Mouse (Mus musculus): Measurements from ENCODE around the gene Smtnl2. TPM values are rescaled to one million over a fixed set of nuclear protein-coding genes. Genes with fewer than 3 reads are reported as not detected.
"Not testable (repeated sequence)": the region's sequence is repeated elsewhere in the genome, so short reads cannot be mapped to it uniquely, and the experiment has no call there.

The Smtnl2 gene
- total RNA-seq, 2 experiments from 2014 or later: 1.2 TPM; not detected in 1

- ATAC-seq (replicated peaks; ENCODE audit: poor library complexity, severe bottlenecking): peak; percentile 80
Observed at GRCm38 (mm10) chr11:72363523-72364240, 47.8 kb downstream of the Smtnl2 start.

DNA sequence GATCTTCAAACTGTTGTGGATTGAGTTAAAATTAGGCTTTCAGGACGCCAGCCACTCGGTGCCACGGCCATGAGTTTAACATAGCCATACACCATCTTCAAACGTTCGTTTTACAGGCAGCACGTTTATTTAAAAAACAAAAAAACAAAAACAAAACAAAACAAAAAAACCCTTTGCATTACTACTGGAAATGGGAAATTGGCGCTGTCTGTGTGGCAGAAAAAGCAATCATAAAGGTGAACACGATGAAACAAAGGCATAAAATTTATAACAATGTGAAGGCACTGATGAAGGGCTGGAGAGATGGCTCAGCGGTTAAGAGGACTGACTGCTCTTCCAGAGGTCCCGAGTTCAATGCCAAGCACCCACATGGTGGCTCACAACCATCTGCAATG, 49.2 kb downstream of the Smtnl2 start, which contains the start of gene Tekt1:
TSS of gene Tekt1 (minus strand) at position 96 of the 395 bp plus-strand sequence.
- ATAC-seq (replicated peaks; ENCODE audit: poor library complexity, severe bottlenecking): no peak

- peak; percentile 57 for ATAC-seq (replicated peaks; ENCODE audit: poor library complexity, severe bottlenecking)
Observed at GRCm38 (mm10) chr11:72361385-72362346, 49.8 kb downstream of the Smtnl2 start.

GRCm38 (mm10) chr11:72354971-72355728, 56.4 kb downstream of the Smtnl2 start:
- peak; percentile 91 for ATAC-seq (replicated peaks; ENCODE audit: poor library complexity, severe bottlenecking)

- no peak for ATAC-seq (replicated peaks; ENCODE audit: poor library complexity, severe bottlenecking)
Observed at GRCm38 (mm10) chr11:72353186-72353585, 58.3 kb downstream of the Smtnl2 start.

DNA sequence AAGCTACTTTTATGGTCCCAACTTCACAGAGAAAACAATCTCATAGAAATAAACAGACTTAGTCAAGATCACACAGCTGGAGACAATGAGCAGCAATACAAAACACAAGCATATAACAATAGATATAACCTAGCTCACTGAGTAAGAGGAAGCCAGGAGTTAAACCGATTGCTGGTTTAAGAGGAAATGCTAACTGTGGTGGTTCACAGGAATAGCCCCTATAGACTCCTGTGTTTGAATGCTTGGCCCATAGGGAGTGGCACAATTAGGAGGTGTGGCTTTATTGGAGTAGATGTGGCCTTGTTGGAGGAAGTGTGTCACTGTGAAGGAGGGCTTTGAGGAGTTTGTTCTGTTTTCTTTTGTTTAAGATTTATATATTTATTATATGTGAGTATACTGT, 59.2 kb downstream of the Smtnl2 start:
- ATAC-seq (replicated peaks; ENCODE audit: poor library complexity, severe bottlenecking): 0 out of 2 replicates have a peak, but pooled peaks have one; percentile 32

DNA sequence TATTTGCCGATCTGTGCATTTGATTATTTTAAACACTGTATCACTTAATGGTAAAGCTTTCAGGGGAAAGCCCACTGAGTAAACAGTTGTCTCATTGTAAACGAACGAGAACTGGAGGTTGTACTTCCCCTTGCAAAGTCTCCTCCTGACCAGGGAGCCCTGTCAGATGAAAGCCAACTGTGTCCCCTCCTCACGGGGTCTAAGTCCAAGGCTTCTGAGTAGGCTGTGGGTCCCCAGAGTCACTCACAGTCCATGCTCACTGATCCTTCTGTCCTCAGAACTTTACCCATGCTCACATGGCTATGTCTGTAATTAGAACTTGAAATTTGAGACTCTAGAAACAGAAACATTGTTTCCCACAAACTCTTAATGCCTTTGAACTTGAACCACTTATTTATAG, 61.9 kb downstream of the Smtnl2 start:
- no peak for ATAC-seq (replicated peaks; ENCODE audit: poor library complexity, severe bottlenecking)

GRCm38 (mm10) chr11:72349016-72349415, 62.5 kb downstream of the Smtnl2 start:
- no peak for ATAC-seq (replicated peaks; ENCODE audit: poor library complexity, severe bottlenecking)

DNA sequence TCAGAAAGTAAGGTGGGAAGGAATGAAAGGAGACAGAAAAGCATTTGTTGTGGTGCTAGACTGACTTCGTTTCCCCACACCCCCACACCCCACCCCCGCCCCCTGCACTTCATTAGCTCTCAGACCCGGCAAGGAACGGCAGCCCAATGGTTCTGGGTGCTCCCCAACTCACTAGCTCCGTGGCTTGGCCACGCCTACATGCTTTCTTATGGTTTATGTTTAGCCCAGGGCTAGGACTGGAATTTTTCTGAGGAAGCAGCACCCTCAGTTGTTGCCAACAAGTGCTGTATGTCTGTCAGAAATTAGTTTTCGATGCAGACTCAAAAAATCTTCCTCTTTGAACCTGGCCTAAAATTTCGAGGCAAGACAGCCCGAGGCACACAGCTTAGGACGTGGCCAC, 63.0 kb downstream of the Smtnl2 start:
- no peak for ATAC-seq (replicated peaks; ENCODE audit: poor library complexity, severe bottlenecking)

GRCm38 (mm10) chr11:72344486-72344885, 67.0 kb downstream of the Smtnl2 start:
- ATAC-seq (replicated peaks; ENCODE audit: poor library complexity, severe bottlenecking): no peak

DNA sequence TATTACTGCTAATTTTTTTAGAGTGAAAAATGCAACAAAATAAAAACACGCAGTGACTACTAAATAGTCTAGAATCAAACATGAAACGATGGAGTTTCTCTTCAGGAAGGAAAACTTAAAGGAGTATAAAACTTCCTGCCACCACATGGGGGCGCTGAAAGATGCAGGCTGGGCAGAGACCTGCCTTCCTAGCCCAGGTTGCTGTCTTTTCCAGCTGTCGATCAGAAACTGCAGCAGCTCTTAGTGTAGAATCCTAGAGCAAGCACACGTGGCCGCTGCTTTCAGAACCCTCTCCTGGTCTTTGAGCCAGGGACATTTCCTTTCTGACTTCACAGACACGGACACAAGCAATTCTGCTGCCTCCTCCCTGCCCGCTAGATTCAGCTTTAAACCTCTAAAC, 67.6 kb downstream of the Smtnl2 start:
- ATAC-seq (replicated peaks; ENCODE audit: poor library complexity, severe bottlenecking): peak; percentile 36

DNA sequence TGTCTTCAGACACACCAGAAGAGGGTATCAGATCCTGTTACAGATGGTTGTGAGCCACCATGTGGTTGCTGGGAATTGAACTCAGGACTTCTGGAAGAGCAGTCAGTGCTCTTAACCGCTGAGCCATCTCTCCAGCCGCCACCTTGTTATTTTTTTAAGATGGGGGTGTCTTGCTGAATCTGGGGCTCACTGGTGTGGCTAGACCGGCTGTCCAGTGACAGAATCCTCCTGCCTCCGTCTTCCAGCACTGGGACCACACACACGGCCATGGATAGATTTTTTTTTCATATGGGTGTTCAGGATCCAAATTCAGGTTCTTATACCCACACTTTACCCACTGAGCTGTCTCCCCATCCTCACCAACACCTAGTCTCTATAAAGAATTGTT, 68.3 kb downstream of the Smtnl2 start:
- ATAC-seq (replicated peaks; ENCODE audit: poor library complexity, severe bottlenecking): not testable (repeated sequence)

- peak; percentile 91 for ATAC-seq (replicated peaks; ENCODE audit: poor library complexity, severe bottlenecking)
Observed at GRCm38 (mm10) chr11:72342549-72343237, 68.8 kb downstream of the Smtnl2 start.

DNA sequence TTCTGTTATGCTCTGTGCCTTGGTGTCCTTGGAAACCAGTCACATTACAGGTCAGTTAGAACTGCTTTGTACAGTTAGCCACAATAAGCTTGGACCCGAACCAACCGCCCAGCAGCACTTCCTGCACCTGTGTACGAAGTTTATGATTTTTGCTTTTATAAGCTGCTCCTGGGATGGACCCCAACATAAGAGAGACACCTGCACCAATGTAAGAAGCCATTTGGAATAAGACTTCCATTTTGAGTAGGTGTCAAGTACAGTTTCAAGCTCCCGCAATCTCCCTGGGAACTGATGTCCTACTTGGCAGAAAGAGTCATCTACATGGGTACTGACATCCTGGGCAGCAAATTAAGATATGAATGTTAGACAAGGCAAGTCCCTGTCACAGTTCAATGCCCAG, 71.8 kb downstream of the Smtnl2 start:
- ATAC-seq (replicated peaks; ENCODE audit: poor library complexity, severe bottlenecking): no peak

Other genes with a start within 250 kb of the Smtnl2 start
- 0.21 TPM in 1 of 2 replicates, not detected in the other for gene Gm43951, start 204.9 kb downstream of the Smtnl2 start, total RNA-seq (2014; fragmentation: Nextera tagmentation)
- 1.0 and 1.1 TPM in 2 replicates for gene Gm43951, start 204.9 kb downstream of the Smtnl2 start, total RNA-seq (2017)
- gene 4933427D14Rik, start 204.3 kb downstream of the Smtnl2 start, total RNA-seq (2014; fragmentation: Nextera tagmentation): 10.4 and 12.1 TPM in 2 replicates
- 7.2 and 34.4 TPM in 2 replicates for gene 4933427D14Rik, start 204.3 kb downstream of the Smtnl2 start, total RNA-seq (2017)
- 115 and 151 TPM in 2 replicates for gene Txndc17, start 204.2 kb downstream of the Smtnl2 start, total RNA-seq (2014; fragmentation: Nextera tagmentation)
- gene Txndc17, start 204.2 kb downstream of the Smtnl2 start, total RNA-seq (2017): 36.3 and 66.3 TPM in 2 replicates
- 12.2 and 12.4 TPM in 2 replicates for gene Med31, start 196.1 kb downstream of the Smtnl2 start, total RNA-seq (2014; fragmentation: Nextera tagmentation)
- gene Med31, start 196.1 kb downstream of the Smtnl2 start, total RNA-seq (2017): 12.7 and 20.9 TPM in 2 replicates
- gene Slc13a5, start 144.5 kb downstream of the Smtnl2 start, total RNA-seq (2014; fragmentation: Nextera tagmentation): not detected in 2 replicates
- gene Slc13a5, start 144.5 kb downstream of the Smtnl2 start, total RNA-seq (2017): not detected in 2 replicates
- gene Xaf1, start 110.1 kb downstream of the Smtnl2 start, total RNA-seq (2014; fragmentation: Nextera tagmentation): 3.6 and 8.9 TPM in 2 replicates
- gene Xaf1, start 110.1 kb downstream of the Smtnl2 start, total RNA-seq (2017): 2.0 and 11.7 TPM in 2 replicates
- gene Fbxo39, start 97.3 kb downstream of the Smtnl2 start, total RNA-seq (2014; fragmentation: Nextera tagmentation): not detected in 2 replicates
- not detected in 2 replicates for gene Fbxo39, start 97.3 kb downstream of the Smtnl2 start, total RNA-seq (2017)
- not detected in 2 replicates for gene Tekt1, start 49.3 kb downstream of the Smtnl2 start, total RNA-seq (2014; fragmentation: Nextera tagmentation)
- 0.15 TPM in 1 of 2 replicates, not detected in the other for gene Tekt1, start 49.3 kb downstream of the Smtnl2 start, total RNA-seq (2017)
- gene Ggt6, start 23.8 kb upstream of the Smtnl2 start, total RNA-seq (2014; fragmentation: Nextera tagmentation): not detected in 2 replicates
- gene Ggt6, start 23.8 kb upstream of the Smtnl2 start, total RNA-seq (2017): not detected in 2 replicates
- 172 and 173 TPM in 2 replicates for gene Mybbp1a, start 29.6 kb upstream of the Smtnl2 start, total RNA-seq (2014; fragmentation: Nextera tagmentation)
- 132 and 239 TPM in 2 replicates for gene Mybbp1a, start 29.6 kb upstream of the Smtnl2 start, total RNA-seq (2017)
- gene Spns2, start 78.2 kb upstream of the Smtnl2 start, total RNA-seq (2014; fragmentation: Nextera tagmentation): 27.1 and 41.2 TPM in 2 replicates
- gene Spns2, start 78.2 kb upstream of the Smtnl2 start, total RNA-seq (2017): 5.6 TPM in 2 replicates
- gene Spns3, start 138.8 kb upstream of the Smtnl2 start, total RNA-seq (2014; fragmentation: Nextera tagmentation): 32.1 and 46.2 TPM in 2 replicates
- gene Spns3, start 138.8 kb upstream of the Smtnl2 start, total RNA-seq (2017): 21.8 and 23.0 TPM in 2 replicates
- 30.1 and 39.5 TPM in 2 replicates for gene Ube2g1, start 195.6 kb upstream of the Smtnl2 start, total RNA-seq (2014; fragmentation: Nextera tagmentation)
- 32.3 and 37.7 TPM in 2 replicates for gene Ube2g1, start 195.6 kb upstream of the Smtnl2 start, total RNA-seq (2017)

All from granulocyte monocyte progenitor cell, adult 5-6 weeks (primary cell).